Mouse (Mus musculus) forebrain, postnatal 0 days (tissue): ENCODE measurements around the gene Ankrd42. TPM values are rescaled to one million over a fixed set of nuclear protein-coding genes. Genes with fewer than 3 reads are reported as not detected.

Source experiments
- ATAC-seq: fragments of 200-750 bp; cut with Nextera tagmentation; 2 replicates; pipeline ENCODE4 v1.8.0; 2017; ENCODE audit warnings: mild to moderate bottlenecking, moderate library complexity
- DNase-seq: peaks from one replicate; pipeline ENCODE4 v3.0.0-alpha.2; 2015
- H3K27ac ChIP-seq: fragments of 300-500 bp; sonication (generic); 2 replicates; pipeline ENCODE4 v1.5.1; 2014; ENCODE audit warnings: low read depth, mild to moderate bottlenecking, antibody characterized with exemption, low read length, moderate library complexity, mixed read lengths
- H3K27me3 ChIP-seq: fragments of 300-500 bp; sonication (generic); 2 replicates; pipeline ENCODE4 v1.6.1; 2014; ENCODE audit warnings: mild to moderate bottlenecking, low read length, mixed read lengths; ENCODE audit not compliant: insufficient read depth
- H3K36me3 ChIP-seq: fragments of 300-500 bp; sonication (generic); 2 replicates; pipeline ENCODE4 v1.6.1; 2014; ENCODE audit warnings: mild to moderate bottlenecking, moderate library complexity; ENCODE audit not compliant: insufficient read depth
- H3K4me1 ChIP-seq: fragments of 300-500 bp; sonication (generic); 2 replicates; pipeline ENCODE4 v1.6.1; 2014; ENCODE audit warnings: antibody characterized with exemption; ENCODE audit not compliant: insufficient read depth
- H3K4me2 ChIP-seq: fragments of 300-500 bp; sonication (generic); 2 replicates; pipeline ENCODE4 v1.6.1; 2014; ENCODE audit warnings: low read depth, mild to moderate bottlenecking, moderate library complexity
- H3K4me3 ChIP-seq: fragments of 300-500 bp; sonication (generic); 2 replicates; pipeline ENCODE4 v1.5.1; 2014; ENCODE audit warnings: low read depth, low read length, mixed read lengths
- H3K9ac ChIP-seq: fragments of 300-500 bp; sonication (generic); 2 replicates; pipeline ENCODE4 v1.6.1; 2014; ENCODE audit warnings: mild to moderate bottlenecking
- H3K9me3 ChIP-seq: fragments of 300-500 bp; sonication (generic); 2 replicates; pipeline ENCODE4 v1.6.1; 2016; ENCODE audit warnings: low read length
- CTCF ChIP-seq: sonication (generic); IDR thresholded peaks from 2 replicates; pipeline ENCODE4 v1.5.1; 2016; ENCODE audit warnings: antibody characterized with exemption, control low read depth, low read depth
- WGBS: fragments of 180-500 bp; shearing (Covaris S2); extraction: QIAGEN DNeasy Blood & Tissue Kit; methylation state at CpG from one replicate; pipeline ENCODE4 v1.1.7; 2014; 5-methylcytosine and 5-hydroxymethylcytosine counted together
- polyA plus RNA-seq: library from polyadenylated mRNA; unstranded; fragments of >200 nt; fragmentation: Nextera tagmentation; extraction: Ambion mirVana; gene quantifications from 2 replicates; pipeline ENCODE4 v1.2.1, GENCODE M21; 2015
- total RNA-seq: library from RNA; depleted of rRNA; stranded (reverse); fragments of >200 nt; gene quantifications from 2 replicates; pipeline ENCODE4 v1.2.3, GENCODE M21; 2014

Ankrd42 gene
- total and polyA plus RNA-seq, 2 experiments from 2014 or later = 22.0 to 30.8 TPM

DNA sequence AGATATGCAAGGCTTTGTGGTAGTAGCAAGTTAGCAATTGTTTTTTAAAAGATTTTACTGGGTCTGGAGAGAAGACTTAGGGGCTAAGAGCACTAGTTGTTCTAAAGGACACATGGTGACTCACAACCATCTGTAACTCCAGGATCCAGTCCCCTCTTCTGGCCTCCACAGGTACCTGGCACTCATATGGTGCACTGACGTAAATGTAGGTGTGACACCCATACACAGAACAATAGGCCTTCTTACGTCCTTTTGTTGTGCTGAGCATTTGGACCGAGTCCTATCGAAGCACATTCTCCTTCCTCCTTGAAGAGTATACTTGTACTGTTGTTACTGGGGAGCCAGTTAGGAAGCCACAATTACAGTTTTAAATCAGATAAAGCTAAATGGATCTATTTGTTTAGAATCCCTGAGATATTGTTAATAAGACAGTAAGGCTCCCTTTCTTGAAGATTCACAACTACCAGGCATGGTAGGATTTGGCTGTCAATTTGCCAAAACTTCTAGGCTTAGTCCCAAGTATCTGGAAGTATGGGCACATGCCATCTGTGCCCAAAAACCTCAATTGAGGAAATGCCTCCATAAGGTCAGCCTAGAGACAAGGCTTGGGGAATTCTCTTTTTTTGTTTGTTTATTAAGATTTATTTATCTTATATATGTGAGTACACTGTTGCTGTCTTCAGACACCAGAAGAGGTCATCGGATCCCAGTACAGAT, 56.3 kb downstream of the Ankrd42 start:
- H3K4me3 ChIP-seq = no peak overlapping the region
- H3K9me3 ChIP-seq = no peaks in the 10 kb centered on the region
- H3K9ac ChIP-seq = no peak overlapping the region
- no peak overlapping the region for H3K27ac ChIP-seq
- no peaks in the 10 kb centered on the region for H3K4me1 ChIP-seq
- H3K27me3 ChIP-seq = no peaks in the 10 kb centered on the region
- peaks cover 30% of the 10 kb centered on the region for H3K36me3 ChIP-seq
- no peak overlapping the region for H3K4me2 ChIP-seq
- TF ChIP-seq CTCF = no peak
- DNase-seq = peak; percentile 19
- 78% methylated on average over 5 of the region's 5 CpGs for WGBS
- no peak for ATAC-seq

- Histone ChIP-seq H3K4me3 (no peak overlapping the region), H3K4me1 (0 out of 2 replicates have a peak, but pooled peaks cover 6% of the 10 kb centered on the region), H3K4me2 (no peak overlapping the region), H3K9me3 (no peaks in the 10 kb centered on the region), H3K27ac (no peak overlapping the region), H3K36me3 (peaks cover 6% of the 10 kb centered on the region; the same call in 1 of the 2 replicates), H3K9ac (no peak overlapping the region), H3K27me3 (no peaks in the 10 kb centered on the region)
- ATAC-seq (no peak), DNase-seq (no peak)
- 91% methylated on average over 1 of the region's 1 CpGs for WGBS
- no peak for TF ChIP-seq CTCF
Measured at GRCm38 (mm10) chr7:92566775-92567174, 70.2 kb downstream of the Ankrd42 start.

DNA sequence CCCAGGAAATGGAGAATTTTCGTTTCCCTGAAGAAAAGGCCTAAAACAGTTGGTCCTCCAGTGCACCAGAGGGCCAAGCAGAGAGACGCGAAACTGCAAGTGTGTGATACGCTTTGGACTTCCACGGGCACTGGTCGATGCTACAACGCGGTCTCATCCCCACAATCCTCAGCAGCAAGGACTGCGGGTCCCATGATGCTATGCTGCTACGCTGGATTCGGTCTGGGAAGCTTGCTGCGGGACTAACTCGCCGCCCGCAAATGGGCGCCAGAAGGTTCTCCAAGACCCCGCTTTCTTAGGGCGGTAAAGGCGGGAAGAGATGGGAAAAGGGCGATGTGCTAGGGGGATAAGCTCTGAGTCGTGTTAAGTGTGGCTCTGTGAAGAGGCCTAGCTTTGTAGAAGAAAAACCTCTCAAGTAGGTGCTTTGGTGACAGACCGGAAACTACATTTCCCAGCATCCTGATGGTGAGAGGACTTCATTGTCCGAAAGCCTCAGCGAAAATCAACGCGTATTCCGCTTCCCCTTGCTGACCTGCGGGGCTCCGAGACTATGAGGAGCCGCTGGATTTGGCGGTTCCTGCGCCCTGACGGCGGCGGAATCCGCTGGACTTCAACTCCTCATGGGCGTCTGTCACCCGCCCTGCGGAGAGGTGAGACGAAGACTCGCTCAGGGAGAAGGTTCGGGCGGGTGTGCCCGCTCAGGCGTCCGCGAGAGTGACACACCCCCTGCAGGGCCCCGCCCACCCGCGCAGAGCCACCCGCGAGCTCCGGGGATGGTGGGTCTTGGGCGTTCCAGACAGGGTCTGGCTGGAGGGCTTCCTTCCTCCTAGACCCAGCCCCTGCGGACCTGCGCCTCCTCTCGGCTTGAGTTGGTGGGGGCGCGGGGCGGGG, 75.7 kb downstream of the Ankrd42 start, which contains the start of gene Ccdc90b:
Ccdc90b (plus strand) TSS at position 164 of the 891 bp plus-strand sequence.
- H3K27me3 ChIP-seq = no peaks in the 10 kb centered on the region
- H3K4me3 ChIP-seq = peak within 1 kb of the TSS; percentile 81
- peak; percentile 87 for TF ChIP-seq CTCF
- 0 out of 2 replicates have a peak, but pooled peaks cover 6% of the 10 kb centered on the region for H3K4me1 ChIP-seq
- ATAC-seq (peak; percentile 98), DNase-seq (peak; percentile 97)
- peak within 1 kb of the TSS; percentile 95 for H3K27ac ChIP-seq
- peak within 1 kb of the TSS; percentile 55 for H3K4me2 ChIP-seq
- H3K36me3 ChIP-seq = peaks cover 6% of the 10 kb centered on the region; the same call in 1 of the 2 replicates
- under 1% methylated on average over 60 of the region's 60 CpGs for WGBS
- no peaks in the 10 kb centered on the region for H3K9me3 ChIP-seq
- peak within 1 kb of the TSS; percentile 77 for H3K9ac ChIP-seq

DNA sequence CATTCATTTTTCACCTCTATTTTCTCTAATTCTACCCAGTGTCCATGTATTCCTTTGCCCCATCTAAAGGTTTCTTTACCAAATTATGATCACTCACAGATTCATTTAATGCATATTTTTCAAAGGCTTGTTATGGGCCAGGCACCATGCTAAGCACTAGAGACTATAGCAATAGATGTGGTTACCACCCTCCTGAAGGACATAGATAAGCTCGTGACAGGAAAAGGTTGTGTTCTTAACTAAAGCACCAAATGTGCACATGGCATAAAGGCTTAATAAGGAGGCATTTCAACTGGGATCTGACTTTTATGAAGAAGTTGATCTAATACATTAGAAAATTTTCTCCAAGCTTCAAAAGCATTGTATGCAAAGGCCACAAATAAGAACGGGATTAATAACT, 78.2 kb downstream of the Ankrd42 start:
- no peaks in the 10 kb centered on the region for H3K27me3 ChIP-seq
- H3K4me3 ChIP-seq = no peak overlapping the region
- no peak overlapping the region for H3K27ac ChIP-seq
- no peaks in the 10 kb centered on the region for H3K36me3 ChIP-seq
- H3K9me3 ChIP-seq = no peaks in the 10 kb centered on the region
- H3K4me1 ChIP-seq = 0 out of 2 replicates have a peak, but pooled peaks cover 6% of the 10 kb centered on the region
- no peak overlapping the region for H3K9ac ChIP-seq
- WGBS = 94% methylated on average over 2 of the region's 2 CpGs
- no peak overlapping the region for H3K4me2 ChIP-seq
- no peak for TF ChIP-seq CTCF
- ATAC-seq (no peak), DNase-seq (no peak)

- TF ChIP-seq CTCF = peak; percentile 68
- no peak overlapping the region for H3K9ac ChIP-seq
- peak; percentile 79 for ATAC-seq
- WGBS = 52% methylated on average over 4 of the region's 4 CpGs
- no peaks in the 10 kb centered on the region for H3K4me1 ChIP-seq
- no peak overlapping the region for H3K4me2 ChIP-seq
- H3K9me3 ChIP-seq = no peaks in the 10 kb centered on the region
- no peaks in the 10 kb centered on the region for H3K36me3 ChIP-seq
- peak; percentile 85 for DNase-seq
- H3K27ac ChIP-seq = no peak overlapping the region
- H3K27me3 ChIP-seq = no peaks in the 10 kb centered on the region
- no peak overlapping the region for H3K4me3 ChIP-seq
Measured at GRCm38 (mm10) chr7:92550990-92551392, 86.0 kb downstream of the Ankrd42 start.

DNA sequence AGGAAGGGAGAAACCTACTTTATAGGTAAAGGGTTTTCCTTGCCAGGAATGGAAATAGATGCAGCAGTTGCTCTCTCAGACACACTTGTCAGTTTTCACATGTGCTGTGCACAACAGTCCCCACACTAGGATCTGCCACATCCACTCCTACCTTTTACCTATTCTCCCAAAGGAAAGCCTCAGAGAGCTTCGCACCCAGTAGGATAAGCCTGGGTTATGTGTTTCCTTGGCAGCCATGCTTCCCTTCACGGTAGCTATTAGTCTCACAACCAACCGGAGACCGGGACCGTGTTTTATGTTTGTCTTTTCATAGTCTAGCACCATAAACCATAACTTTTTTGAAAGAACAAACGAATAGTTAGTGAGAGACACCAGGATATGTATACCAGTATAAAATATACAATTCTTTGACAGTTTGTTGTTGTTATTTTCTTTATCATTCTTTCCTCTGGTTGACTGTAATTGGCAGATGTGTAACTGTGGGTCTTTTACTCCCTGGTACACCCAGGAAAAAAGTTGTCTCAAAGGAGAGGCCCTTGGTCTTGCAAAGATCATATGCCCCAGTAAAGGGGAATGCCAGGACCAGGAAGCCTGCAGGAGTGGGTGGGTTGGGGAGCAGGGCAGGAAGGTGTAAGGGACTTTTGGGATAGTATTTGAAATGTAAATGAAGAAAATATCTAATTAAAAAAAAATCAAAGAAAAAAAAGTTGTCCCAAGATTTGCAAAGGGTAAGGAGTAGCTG, 86.5 kb downstream of the Ankrd42 start:
- H3K27me3 ChIP-seq = no peaks in the 10 kb centered on the region
- no peak for ATAC-seq
- no peak overlapping the region for H3K4me2 ChIP-seq
- no peak overlapping the region for H3K27ac ChIP-seq
- no peaks in the 10 kb centered on the region for H3K36me3 ChIP-seq
- WGBS = 85% methylated on average over 6 of the region's 6 CpGs
- H3K9me3 ChIP-seq = no peaks in the 10 kb centered on the region
- H3K9ac ChIP-seq = no peak overlapping the region
- no peak overlapping the region for H3K4me3 ChIP-seq
- no peak for DNase-seq
- no peaks in the 10 kb centered on the region for H3K4me1 ChIP-seq
- TF ChIP-seq CTCF = no peak
